Mouse (Mus musculus): ENCODE measurements around the gene Lrba. TPM values are rescaled to one million over a fixed set of nuclear protein-coding genes. Genes with fewer than 3 reads are reported as not detected.

The Lrba gene
- total RNA-seq, 2 experiments from 2014 or later = 29.5 to 30.2 TPM

DNA sequence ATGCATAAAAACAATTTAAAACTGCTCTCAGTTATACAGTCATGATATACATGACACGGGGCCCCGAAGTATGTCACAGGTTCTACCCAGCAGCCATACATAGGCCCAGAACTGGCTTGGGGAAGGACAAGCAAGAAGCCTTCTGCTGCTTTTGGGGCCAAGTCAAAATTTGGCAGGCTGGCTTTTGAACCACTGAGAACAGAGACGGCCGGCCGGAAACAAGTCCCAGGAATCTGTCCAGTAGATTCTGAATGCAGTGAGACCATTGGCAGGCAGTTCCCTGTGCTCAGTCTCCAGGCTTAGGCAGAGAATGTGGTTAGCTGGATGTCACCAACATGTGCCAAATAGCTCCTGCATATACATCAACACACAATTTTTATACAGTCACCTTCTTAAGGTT lies 565.3 kb downstream of the Lrba start:
- no peak for DNase-seq (ENCODE audit: low spot score in 2 of 2)

DNA sequence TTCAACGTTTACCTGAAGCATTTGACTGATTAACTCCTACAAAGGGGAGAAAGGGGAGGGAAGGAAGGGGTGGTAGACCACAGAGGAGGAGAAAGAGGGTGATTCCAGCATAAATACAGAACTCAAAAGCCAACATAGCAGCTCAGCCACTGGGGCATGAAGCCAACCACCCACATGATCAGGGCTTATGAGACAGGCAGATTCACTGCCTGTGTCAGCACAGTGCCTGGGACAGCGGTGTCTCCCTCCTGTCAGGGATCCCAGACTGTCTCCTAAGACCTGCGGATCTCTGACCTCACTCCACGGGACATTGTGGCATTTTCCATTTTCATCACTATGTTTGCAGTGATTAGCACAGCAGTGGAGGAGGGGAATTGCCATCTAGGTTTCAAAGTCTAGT lies 568.8 kb downstream of the Lrba start:
- DNase-seq (ENCODE audit: low spot score in 2 of 2) = peak in 1 of 2 experiments; percentile 62

DNA sequence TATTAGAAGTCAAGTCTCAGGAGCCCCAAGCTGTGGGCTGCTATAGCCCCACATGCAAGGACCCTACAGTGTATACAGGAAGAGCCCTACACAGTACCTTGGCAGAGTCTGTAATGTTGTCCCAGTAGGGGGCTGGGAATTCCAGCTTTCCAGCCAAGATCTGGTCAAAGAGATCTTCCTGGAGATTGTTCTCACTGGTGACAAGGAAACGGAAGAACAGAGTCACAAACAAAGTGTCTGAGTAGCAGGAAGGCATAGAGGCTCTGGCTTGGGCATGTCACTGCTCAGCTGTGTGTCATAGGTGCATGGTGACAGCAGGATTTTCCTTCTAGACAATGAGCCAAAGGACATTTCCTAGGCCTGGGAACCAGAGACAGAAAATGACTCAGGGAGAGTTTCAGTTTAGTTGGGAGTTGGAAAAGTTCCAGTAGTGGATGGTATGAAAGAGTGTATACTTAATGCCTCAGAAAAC lies 569.3 kb downstream of the Lrba start:
- no peak for DNase-seq (ENCODE audit: low spot score in 2 of 2)

GRCm38 (mm10) chr3:86796716-86797115 lies 572.2 kb downstream of the Lrba start:
- no peak for DNase-seq (ENCODE audit: low spot score in 2 of 2)

DNA sequence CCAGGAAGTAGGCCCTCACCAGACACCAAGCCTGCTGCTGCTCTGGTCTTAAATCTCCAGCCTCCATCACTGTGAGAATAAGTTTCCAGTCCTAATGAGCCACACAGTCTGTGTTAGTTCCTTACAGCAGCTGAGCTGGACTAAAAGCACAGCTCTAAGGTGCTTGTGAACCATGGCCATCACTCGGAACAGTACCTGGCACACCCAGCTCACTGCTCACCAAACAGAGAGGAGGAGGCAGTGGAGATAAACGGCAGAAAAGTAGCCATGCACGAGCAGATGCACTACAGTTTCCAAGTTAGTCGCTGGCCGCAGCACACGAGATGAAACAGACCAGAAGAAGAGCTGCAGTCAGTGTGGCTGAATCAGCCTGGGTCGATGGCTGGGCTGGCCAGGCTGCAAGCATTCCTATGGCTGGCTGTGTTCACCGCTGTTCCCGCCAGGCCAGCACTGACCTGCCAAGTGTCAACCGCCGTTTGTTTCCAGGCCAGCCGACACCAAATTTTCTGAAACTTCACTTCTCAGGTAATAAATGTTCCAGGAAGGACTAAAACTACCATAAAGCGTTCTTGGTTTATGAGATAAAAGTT lies 573.5 kb downstream of the Lrba start:
- no peak for DNase-seq (ENCODE audit: low spot score in 2 of 2)

- DNase-seq (ENCODE audit: low spot score in 2 of 2) = no peak
Observed at GRCm38 (mm10) chr3:86799041-86799440, 574.6 kb downstream of the Lrba start.

- no peak for DNase-seq (ENCODE audit: low spot score in 2 of 2)
Observed at GRCm38 (mm10) chr3:86800841-86801240, 576.4 kb downstream of the Lrba start.

- DNase-seq (ENCODE audit: low spot score in 2 of 2) = no peak
Observed at GRCm38 (mm10) chr3:86802825-86803224, 578.3 kb downstream of the Lrba start.

- peak; percentile 80 to 84 for DNase-seq (ENCODE audit: low spot score in 2 of 2)
Observed at GRCm38 (mm10) chr3:86804265-86804664, 579.8 kb downstream of the Lrba start.

DNA sequence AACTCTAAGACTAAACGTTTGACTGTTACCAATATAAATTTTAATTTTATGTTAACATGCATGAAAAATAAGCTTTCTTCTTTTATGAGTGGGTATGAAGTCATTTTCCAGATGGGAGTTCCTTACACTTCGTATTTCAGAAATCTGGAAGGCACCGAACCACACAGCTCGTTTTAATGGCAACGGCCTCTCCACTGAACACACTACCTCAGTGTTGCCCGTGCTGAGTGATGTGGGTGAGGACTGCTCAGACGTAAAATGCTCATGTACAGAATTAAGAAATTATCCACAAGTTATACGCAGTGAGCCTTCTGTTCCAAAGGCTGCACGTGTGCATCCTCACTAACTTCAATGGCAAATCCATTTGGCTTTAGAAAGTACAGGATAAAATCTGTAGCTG lies 582.4 kb downstream of the Lrba start:
- peak in 1 of 2 experiments; percentile 42 for DNase-seq (ENCODE audit: low spot score in 2 of 2)

- DNase-seq (ENCODE audit: low spot score in 2 of 2) = peak in 1 of 2 experiments; percentile 72
Observed at GRCm38 (mm10) chr3:86807750-86808467, 583.4 kb downstream of the Lrba start.

DNA sequence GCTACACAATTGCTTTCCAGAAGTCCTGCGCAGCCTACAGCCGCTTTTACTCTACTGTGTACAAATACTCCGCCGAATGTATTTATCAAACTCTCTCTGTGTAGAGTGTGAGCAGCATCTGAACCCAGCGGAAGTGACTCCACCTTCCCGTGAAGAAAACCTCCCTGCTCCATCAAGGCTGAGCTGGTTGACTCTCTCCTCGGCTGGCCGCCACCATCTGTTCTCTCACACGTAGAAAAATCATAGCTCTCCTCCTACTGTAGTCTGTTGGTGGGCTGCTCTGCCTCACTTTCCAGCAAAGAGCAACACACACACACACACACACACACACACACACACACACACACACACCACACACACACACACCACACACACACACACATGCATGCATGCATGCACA lies 584.7 kb downstream of the Lrba start:
- DNase-seq (ENCODE audit: low spot score in 2 of 2) = no peak

GRCm38 (mm10) chr3:86809646-86810045 lies 585.2 kb downstream of the Lrba start:
- no peak for DNase-seq (ENCODE audit: low spot score in 2 of 2)

GRCm38 (mm10) chr3:86810908-86811307 lies 586.4 kb downstream of the Lrba start:
- DNase-seq (ENCODE audit: low spot score in 2 of 2) = peak in 1 of 2 experiments; percentile 72

DNA sequence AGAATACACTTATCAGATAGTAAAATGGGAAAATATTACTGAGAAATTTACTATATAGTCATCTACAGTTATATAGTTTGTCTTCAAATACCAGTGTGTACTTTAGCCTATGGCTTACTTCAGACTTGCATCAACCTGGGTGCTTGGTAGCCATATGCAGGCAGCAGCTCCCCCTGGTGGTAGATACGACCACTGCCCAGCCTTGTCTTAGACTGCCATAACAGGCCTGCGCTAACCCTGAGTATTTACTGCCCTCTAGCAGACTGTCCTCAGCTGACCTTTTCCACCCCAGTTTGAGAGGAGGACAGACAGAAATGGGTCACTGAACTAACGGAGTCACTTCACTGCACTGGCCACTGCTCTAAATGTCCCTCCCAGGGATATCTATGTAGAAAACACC lies 588.2 kb downstream of the Lrba start:
- peak; percentile 61 to 89 for DNase-seq (ENCODE audit: low spot score in 2 of 2)

- DNase-seq (ENCODE audit: low spot score in 2 of 2) = no peak
Observed at GRCm38 (mm10) chr3:86818001-86818585, 593.6 kb downstream of the Lrba start.

DNA sequence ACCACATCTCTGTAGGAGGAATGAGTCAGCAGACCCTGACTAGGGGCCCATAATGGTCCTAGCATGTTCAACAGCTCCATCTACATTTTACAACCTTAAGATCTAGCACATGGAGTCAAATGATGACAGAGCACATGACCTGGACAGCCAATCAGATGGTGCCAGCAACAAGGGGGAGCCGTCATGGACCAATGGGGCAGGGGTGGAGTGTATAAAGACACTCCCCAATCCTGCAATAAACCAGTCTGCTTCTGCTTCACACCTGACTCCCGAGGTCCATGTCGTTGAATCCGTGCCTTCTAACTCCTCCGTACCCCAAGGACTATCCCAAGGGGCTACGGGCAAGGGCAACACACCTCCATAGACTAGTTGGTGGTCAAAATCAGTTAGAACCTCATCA lies 594.9 kb downstream of the Lrba start:
- no peak for DNase-seq (ENCODE audit: low spot score in 2 of 2)

DNA sequence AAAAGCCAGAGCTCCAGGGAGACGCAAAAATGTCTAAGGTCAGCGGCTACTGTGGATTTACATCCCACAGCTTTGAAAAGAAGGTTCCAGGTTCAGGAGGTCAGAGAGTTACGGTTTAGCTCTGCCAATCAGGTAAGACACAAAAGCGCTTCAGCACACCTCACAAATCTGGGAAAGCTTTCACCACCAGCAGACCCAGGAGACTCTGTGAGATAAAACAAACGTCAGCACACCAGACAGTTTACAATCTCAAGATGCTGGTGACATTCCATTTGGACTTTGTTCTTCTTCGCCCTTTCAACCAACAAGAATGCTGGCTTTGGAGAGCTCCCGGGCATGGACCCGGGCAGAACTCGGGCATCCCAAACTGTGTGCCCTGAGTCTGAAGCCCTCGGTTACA lies 595.9 kb downstream of the Lrba start:
- no peak for DNase-seq (ENCODE audit: low spot score in 2 of 2)

GRCm38 (mm10) chr3:86821383-86821782 lies 596.9 kb downstream of the Lrba start:
- no peak for DNase-seq (ENCODE audit: low spot score in 2 of 2)

DNA sequence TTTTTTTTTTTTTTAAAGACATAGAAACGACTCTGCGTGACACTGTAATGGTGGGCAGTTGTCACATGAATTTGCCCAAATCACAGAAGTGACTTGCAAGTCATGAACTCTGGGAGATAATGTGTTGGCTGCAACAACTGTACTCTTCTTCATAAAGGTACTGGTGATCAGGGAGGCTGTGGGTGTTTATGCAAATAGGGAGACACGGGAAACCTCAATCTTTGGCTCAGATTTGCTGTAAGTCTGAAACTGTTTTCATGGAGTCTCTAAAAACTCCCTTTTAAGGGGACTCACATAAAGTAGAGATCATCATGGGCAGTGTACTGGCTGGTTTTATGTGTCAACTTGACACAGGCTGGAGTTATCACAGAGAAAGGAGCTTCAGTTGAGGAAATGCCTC lies 603.0 kb downstream of the Lrba start:
- DNase-seq (ENCODE audit: low spot score in 2 of 2) = no peak

- DNase-seq (ENCODE audit: low spot score in 2 of 2) = peak; percentile 30 to 64
Observed at GRCm38 (mm10) chr3:86832115-86832514, 607.6 kb downstream of the Lrba start.

All from layer of hippocampus, adult 18-20 months (tissue).